Mouse (Mus musculus): Measurements from ENCODE around the gene Txlna. TPM values are rescaled to one million over a fixed set of nuclear protein-coding genes. Genes with fewer than 3 reads are reported as not detected.

Gene Txlna
- total RNA-seq, 2 experiments from 2014 or later: 73.6 to 79.8 TPM

- DNase-seq (ENCODE audit: low spot score in 2 of 2): no peak
These were observed 15.4 kb downstream of the Txlna start for GRCm38 (mm10) chr4:129625496-129625895.

- DNase-seq (ENCODE audit: low spot score in 2 of 2): no peak
These were observed 15.9 kb downstream of the Txlna start for GRCm38 (mm10) chr4:129625029-129625370.

- DNase-seq (ENCODE audit: low spot score in 2 of 2): peak in 1 of 2 experiments; percentile 72
These were observed 16.4 kb downstream of the Txlna start for GRCm38 (mm10) chr4:129624281-129625028.

GRCm38 (mm10) chr4:129623681-129624091, 17.2 kb downstream of the Txlna start, which contains the start of gene Ccdc28b:
TSS of gene Ccdc28b (minus strand) at chr4:129623947.
- no peak for DNase-seq (ENCODE audit: low spot score in 2 of 2)

- no peak for DNase-seq (ENCODE audit: low spot score in 2 of 2)
These were observed 17.9 kb downstream of the Txlna start for GRCm38 (mm10) chr4:129622803-129623535.

GRCm38 (mm10) chr4:129622120-129622802, 18.6 kb downstream of the Txlna start:
- no peak for DNase-seq (ENCODE audit: low spot score in 2 of 2)

- DNase-seq (ENCODE audit: low spot score in 2 of 2): no peak
These were observed 19.5 kb downstream of the Txlna start for GRCm38 (mm10) chr4:129621283-129621841.

- DNase-seq (ENCODE audit: low spot score in 2 of 2): no peak
These were observed 20.2 kb downstream of the Txlna start for GRCm38 (mm10) chr4:129620419-129621282.

GRCm38 (mm10) chr4:129618786-129619691, 21.8 kb downstream of the Txlna start, which contains the start of gene Iqcc:
TSS of gene Iqcc (minus strand) at chr4:129619099.
- DNase-seq (ENCODE audit: low spot score in 2 of 2): peak; percentile 86 to 90

- no peak for DNase-seq (ENCODE audit: low spot score in 2 of 2)
These were observed 22.8 kb downstream of the Txlna start for GRCm38 (mm10) chr4:129618031-129618430.

GRCm38 (mm10) chr4:129617121-129617641, 23.7 kb downstream of the Txlna start:
- DNase-seq (ENCODE audit: low spot score in 2 of 2): no peak

GRCm38 (mm10) chr4:129616631-129617030, 24.2 kb downstream of the Txlna start:
- DNase-seq (ENCODE audit: low spot score in 2 of 2): no peak

- no peak for DNase-seq (ENCODE audit: low spot score in 2 of 2)
These were observed 25.0 kb downstream of the Txlna start for GRCm38 (mm10) chr4:129615801-129616290.

GRCm38 (mm10) chr4:129614093-129614492, 26.8 kb downstream of the Txlna start, which contains the start of gene Dcdc2b:
TSS of gene Dcdc2b (minus strand) at chr4:129614257.
- DNase-seq (ENCODE audit: low spot score in 2 of 2): no peak

GRCm38 (mm10) chr4:129610472-129610871, 30.4 kb downstream of the Txlna start:
- DNase-seq (ENCODE audit: low spot score in 2 of 2): no peak

- DNase-seq (ENCODE audit: low spot score in 2 of 2): no peak
These were observed 30.8 kb downstream of the Txlna start for GRCm38 (mm10) chr4:129610026-129610425.

GRCm38 (mm10) chr4:129609139-129609631, 31.7 kb downstream of the Txlna start:
- DNase-seq (ENCODE audit: low spot score in 2 of 2): no peak

GRCm38 (mm10) chr4:129608426-129609025, 32.3 kb downstream of the Txlna start:
- DNase-seq (ENCODE audit: low spot score in 2 of 2): peak in 1 of 2 experiments; percentile 70
